Mouse (Mus musculus) left cerebral cortex, postnatal 36 days (tissue): Measurements from ENCODE around the gene Kif5c. TPM values are rescaled to one million over a fixed set of nuclear protein-coding genes. Genes with fewer than 3 reads are reported as not detected.

Experiments
- DNase-seq, 2 experiments: peaks; one replicate each; pipeline ENCODE4 v3.0.0; 2021 to 2022; ENCODE audit warnings: low spot score in 2 of 2, mixed read lengths in 1 of 2
- intact Hi-C: fragments of 180-260 bp; cut with DNase I; formaldehyde crosslinking; loops from one replicate; pipeline ENCODE4 v1.15.1; 2025
- total RNA-seq, 2 experiments: library from RNA; stranded (reverse); gene quantifications; 2 replicates each; pipeline ENCODE4 v1.2.3; 2021

Kif5c gene
- total RNA-seq, 2 experiments from 2014 or later = 591 to 630 TPM

GRCm38 (mm10) chr2:49619719-49620522 is 823 bp downstream of the Kif5c start:
- DNase-seq = peak in 1 of 2 experiments; percentile 58
- intact Hi-C loops = loop anchor here (2.0 to 5.0 kb wide), 4 partner anchors 48 to 167 kb away; no protein-coding TSS in a partner anchor

- intact Hi-C loops = loop anchor here (2.0 to 5.0 kb wide), 3 partner anchors 77 to 168 kb away; no protein-coding TSS in a partner anchor
- peak; percentile 49 to 60 for DNase-seq
These were observed 1.6 kb downstream of the Kif5c start for GRCm38 (mm10) chr2:49620626-49621117.

- intact Hi-C loops = loop anchor here (2.0 to 5.0 kb wide), 3 partner anchors 76 to 168 kb away; no protein-coding TSS in a partner anchor
- DNase-seq = no peak
These were observed 2.1 kb downstream of the Kif5c start for GRCm38 (mm10) chr2:49621234-49621633.

- DNase-seq = no peak
- intact Hi-C loops = no loop called here
These were observed 6.5 kb downstream of the Kif5c start for GRCm38 (mm10) chr2:49625581-49625980.

GRCm38 (mm10) chr2:49627611-49628010 is 8.5 kb downstream of the Kif5c start:
- DNase-seq = no peak
- intact Hi-C loops = no loop called here

- intact Hi-C loops = no loop called here
- no peak for DNase-seq
These were observed 9.1 kb downstream of the Kif5c start for GRCm38 (mm10) chr2:49628094-49628705.

GRCm38 (mm10) chr2:49629181-49629580 is 10.1 kb downstream of the Kif5c start:
- no peak for DNase-seq
- intact Hi-C loops = no loop called here

- intact Hi-C loops = no loop called here
- DNase-seq = no peak
These were observed 11.5 kb downstream of the Kif5c start for GRCm38 (mm10) chr2:49630636-49631035.

- intact Hi-C loops = no loop called here
- DNase-seq = no peak
These were observed 14.1 kb downstream of the Kif5c start for GRCm38 (mm10) chr2:49633231-49633630.

GRCm38 (mm10) chr2:49642761-49643160 is 23.7 kb downstream of the Kif5c start:
- intact Hi-C loops = no loop called here
- DNase-seq = no peak

GRCm38 (mm10) chr2:49643756-49644155 is 24.7 kb downstream of the Kif5c start:
- no peak for DNase-seq
- intact Hi-C loops = no loop called here

- DNase-seq = peak in 1 of 2 experiments; percentile 2
- intact Hi-C loops = no loop called here
These were observed 28.5 kb downstream of the Kif5c start for GRCm38 (mm10) chr2:49647591-49647990.

GRCm38 (mm10) chr2:49648344-49648743 is 29.2 kb downstream of the Kif5c start:
- intact Hi-C loops = no loop called here

GRCm38 (mm10) chr2:49648806-49649205 is 29.7 kb downstream of the Kif5c start:
- DNase-seq = no peak
- intact Hi-C loops = no loop called here

More at GRCm38 (mm10) chr2:49648344-49648743, 29.2 kb downstream of the Kif5c start:
- DNase-seq = peak in 1 of 2 experiments; percentile 7

GRCm38 (mm10) chr2:49649211-49649610 is 30.1 kb downstream of the Kif5c start:
- DNase-seq = peak in 1 of 2 experiments; percentile 14
- intact Hi-C loops = no loop called here

GRCm38 (mm10) chr2:49651737-49652136 is 32.6 kb downstream of the Kif5c start:
- DNase-seq = peak in 1 of 2 experiments; percentile 1
- intact Hi-C loops = no loop called here

- intact Hi-C loops = no loop called here
- peak in 1 of 2 experiments; percentile 10 for DNase-seq
These were observed 35.5 kb downstream of the Kif5c start for GRCm38 (mm10) chr2:49654606-49655005.

- DNase-seq = peak in 1 of 2 experiments; percentile 35
These were observed 36.2 kb downstream of the Kif5c start for GRCm38 (mm10) chr2:49655195-49655873.

GRCm38 (mm10) chr2:49655874-49656195 is 36.7 kb downstream of the Kif5c start:
- intact Hi-C loops = no loop called here
- no peak for DNase-seq

More at GRCm38 (mm10) chr2:49655195-49655873, 36.2 kb downstream of the Kif5c start:
- intact Hi-C loops = no loop called here

GRCm38 (mm10) chr2:49656988-49657387 is 37.9 kb downstream of the Kif5c start:
- intact Hi-C loops = no loop called here
- DNase-seq = peak in 1 of 2 experiments; percentile 3
